Mouse (Mus musculus): ENCODE data around the gene Cpn1.

DNA sequence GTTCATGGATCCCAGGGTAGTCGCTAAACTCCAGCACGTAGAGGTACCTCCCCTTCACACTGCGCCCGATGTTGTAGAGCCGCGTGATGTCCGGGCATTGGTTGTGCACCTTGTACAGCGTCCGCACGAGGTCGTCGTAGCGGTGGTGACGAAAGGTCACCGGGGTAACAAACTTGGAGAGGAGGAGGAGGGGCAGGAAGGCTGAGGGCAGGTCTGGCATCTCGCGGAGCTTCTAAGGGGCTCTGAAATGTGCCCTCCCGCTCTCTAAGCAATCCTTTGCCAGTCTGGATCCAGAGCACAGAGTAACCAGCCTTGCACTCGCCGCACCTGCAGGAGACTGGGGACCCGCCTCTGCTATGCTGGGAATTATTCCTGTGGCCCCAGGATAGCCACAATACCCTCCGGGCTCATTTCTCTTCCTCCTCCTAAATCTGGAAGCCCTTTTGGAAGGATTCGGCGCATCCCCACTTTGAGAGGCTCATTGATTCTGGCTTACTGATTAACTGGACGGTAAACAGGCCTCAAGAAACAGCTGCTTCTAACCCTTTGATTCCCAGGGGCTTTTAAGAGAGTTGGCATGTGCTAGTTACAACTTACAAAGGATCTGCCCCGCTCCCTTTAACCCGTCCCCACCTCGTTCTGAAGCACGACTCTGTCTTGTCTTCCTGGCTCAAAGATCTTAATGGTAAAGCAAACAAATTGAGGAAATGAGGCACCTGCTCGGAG, at the start of gene Cpn1:
- no peak for TF ChIP-seq CTCF (IDR thresholded peaks at IDR 0.05; ENCODE audit: extremely low read depth, insufficient read depth, insufficient read length, insufficient replicate concordance)
- TF ChIP-seq POLR2A (IDR thresholded peaks at IDR 0.05; ENCODE audit: low read depth, low read length) = no peak
